Mouse (Mus musculus) hematopoietic multipotent progenitor cell, adult 10-12 weeks (in vitro differentiated cells): ENCODE measurements around the gene Ly86. TPM values are rescaled to one million over a fixed set of nuclear protein-coding genes. Genes with fewer than 3 reads are reported as not detected.

Experiments used
- polyA plus RNA-seq: library from polyadenylated mRNA; stranded (reverse); fragments of >175 nt; gene quantifications from 2 replicates; pipeline ENCODE4 v1.2.3, GENCODE M21; 2012; ENCODE audit warnings: low replicate concordance

Ly86 gene
- polyA plus RNA-seq: 13.3 and 31.3 TPM in 2 replicates

GRCm38 (mm10) chr13:37344909-37345772 lies at the start of gene Ly86:
Gene Ly86 (plus strand): TSS chr13:37345208.

